Mouse (Mus musculus): ENCODE results near the gene Zfp553. TPM values are rescaled to one million over a fixed set of nuclear protein-coding genes. Genes with fewer than 3 reads are reported as not detected.

The Zfp553 gene
- polyA plus RNA-seq, 1 experiment from 2014 or later: 53.7 TPM

DNA sequence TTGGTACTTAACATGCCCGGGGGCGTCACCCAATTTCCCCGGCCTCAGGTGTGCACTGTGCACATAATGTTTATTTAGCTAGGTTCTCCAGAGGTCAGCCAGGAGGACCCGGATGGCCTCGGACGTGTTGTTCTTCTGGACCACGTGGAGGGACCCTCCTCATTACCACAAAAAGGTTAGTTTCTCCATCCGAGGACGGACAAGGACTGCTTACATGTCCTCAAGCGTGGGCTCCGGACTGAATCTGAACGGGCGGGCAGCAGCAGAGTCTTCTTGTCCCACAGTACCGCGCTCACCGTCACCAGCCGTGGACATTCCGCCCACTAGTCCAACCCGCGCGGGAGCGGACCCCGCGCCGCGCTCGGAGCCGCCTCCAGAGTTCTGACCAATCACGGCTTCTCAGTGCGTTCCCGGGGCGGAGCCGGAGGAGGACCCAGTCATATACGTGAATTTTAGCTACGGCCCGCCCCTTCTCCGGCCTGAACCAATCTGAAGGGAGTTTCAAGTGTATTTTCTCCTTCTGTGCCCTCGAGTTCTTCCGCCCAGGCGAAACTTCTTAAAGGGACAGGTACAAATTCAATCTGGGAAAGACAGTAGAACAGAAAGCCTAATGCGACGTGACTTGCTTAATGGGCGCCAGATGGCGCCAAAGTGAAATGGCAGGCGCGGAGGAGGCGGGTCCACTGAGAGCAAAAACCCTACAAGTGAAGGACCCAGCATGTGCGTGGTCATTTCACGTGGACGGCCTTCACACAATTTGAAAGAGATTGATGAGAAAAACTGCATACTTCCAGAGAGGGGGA, 27.6 kb downstream of the Zfp553 start, which contains the start of gene Dctpp1:
TSS of gene Dctpp1 (minus strand) at position 401 of the 803 bp plus-strand sequence.
- H3K9ac ChIP-seq: peak within 1 kb of the TSS; percentile 79
- H3K4me3 ChIP-seq: peak within 1 kb of the TSS; percentile 71
- H3K4me1 ChIP-seq: peaks cover 22% of the 10 kb centered on the region
- peak within 1 kb of the TSS; percentile 39; the same call in 1 of the 2 replicates for H3K27ac ChIP-seq
- no peaks in the 10 kb centered on the region for H3K9me3 ChIP-seq
- H3K4me2 ChIP-seq: peak within 1 kb of the TSS; percentile 83
- H3K27me3 ChIP-seq: no peaks in the 10 kb centered on the region
- ATAC-seq (ENCODE audit: insufficient number of reproducible peaks, insufficient read depth, low FRiP score, low TSS enrichment, low read depth): peak; percentile 96
- peaks cover 23% of the 10 kb centered on the region for H3K36me3 ChIP-seq
- WGBS: under 1% methylated on average over 50 of the region's 50 CpGs

DNA sequence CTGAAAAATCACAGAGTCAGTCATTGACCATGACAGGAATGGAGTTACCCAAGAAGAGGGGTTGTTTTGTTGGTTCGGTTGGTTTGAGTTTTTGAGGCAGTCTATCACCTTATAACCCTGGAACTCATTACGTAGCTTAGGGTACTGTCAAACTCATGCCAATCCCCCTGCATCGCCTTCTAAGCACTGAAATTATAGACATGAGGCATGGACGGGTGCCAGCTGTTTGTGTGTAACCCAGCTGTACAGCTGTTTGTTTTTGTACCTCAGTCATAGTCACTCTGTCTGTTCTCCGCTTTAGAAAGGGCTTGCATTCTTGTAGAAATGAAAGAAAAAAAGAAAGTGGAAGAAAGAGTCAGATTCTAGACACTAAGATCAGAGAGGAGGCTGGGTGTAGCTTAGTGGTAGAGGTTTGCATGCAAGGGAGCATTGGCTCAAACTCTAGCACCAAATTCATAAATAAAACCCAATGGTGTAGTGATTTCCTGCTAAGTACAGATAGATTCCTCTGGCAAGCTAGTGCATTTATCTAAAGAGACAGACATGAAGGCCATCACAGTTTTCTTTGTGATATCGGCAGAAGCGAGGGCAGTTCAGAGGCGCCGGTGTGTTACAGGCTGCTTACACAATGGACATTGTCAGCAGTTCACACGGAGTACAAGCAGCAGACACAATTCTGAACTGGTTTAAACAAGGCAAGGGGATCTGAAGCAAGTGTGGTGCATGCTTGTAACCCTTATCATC, 29.5 kb downstream of the Zfp553 start:
- H3K9ac ChIP-seq: no peak overlapping the region
- 78% methylated on average over 10 of the region's 10 CpGs for WGBS
- no peak overlapping the region for H3K4me2 ChIP-seq
- H3K36me3 ChIP-seq: peaks cover 7% of the 10 kb centered on the region; the same call in 1 of the 2 replicates
- H3K27ac ChIP-seq: no peak overlapping the region
- no peak for ATAC-seq (ENCODE audit: insufficient number of reproducible peaks, insufficient read depth, low FRiP score, low TSS enrichment, low read depth)
- no peaks in the 10 kb centered on the region for H3K9me3 ChIP-seq
- H3K27me3 ChIP-seq: no peaks in the 10 kb centered on the region
- no peak overlapping the region for H3K4me3 ChIP-seq
- peaks cover 22% of the 10 kb centered on the region for H3K4me1 ChIP-seq

DNA sequence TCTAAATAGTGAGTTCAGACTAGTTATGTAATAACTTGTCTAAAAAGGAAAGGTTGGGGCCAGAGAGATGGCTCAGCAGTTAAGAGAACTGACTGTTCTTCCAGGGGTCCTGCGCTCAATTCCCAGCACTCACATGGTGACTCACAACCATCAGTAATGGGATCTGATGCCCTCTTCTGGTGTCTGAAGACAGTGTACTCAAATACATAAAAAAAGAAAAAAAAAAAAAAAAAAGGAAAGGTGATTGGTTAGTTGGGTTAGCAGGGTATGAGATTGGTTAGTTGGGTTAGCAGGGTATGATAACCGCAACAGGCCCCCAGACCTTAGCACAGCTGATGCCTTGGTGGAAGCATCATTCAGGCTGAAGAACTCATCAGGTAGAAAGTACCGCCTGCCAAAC, 30.7 kb downstream of the Zfp553 start:
- peaks cover 21% of the 10 kb centered on the region for H3K4me1 ChIP-seq
- no peak overlapping the region for H3K9ac ChIP-seq
- no peak overlapping the region for H3K4me3 ChIP-seq
- no peak overlapping the region for H3K27ac ChIP-seq
- WGBS: 94% methylated on average over 3 of the region's 3 CpGs
- peaks cover 2% of the 10 kb centered on the region for H3K36me3 ChIP-seq
- no peak for ATAC-seq (ENCODE audit: insufficient number of reproducible peaks, insufficient read depth, low FRiP score, low TSS enrichment, low read depth)
- H3K9me3 ChIP-seq: peaks cover 2% of the 10 kb centered on the region; the same call in 1 of the 2 replicates
- H3K27me3 ChIP-seq: no peaks in the 10 kb centered on the region
- H3K4me2 ChIP-seq: no peak overlapping the region

DNA sequence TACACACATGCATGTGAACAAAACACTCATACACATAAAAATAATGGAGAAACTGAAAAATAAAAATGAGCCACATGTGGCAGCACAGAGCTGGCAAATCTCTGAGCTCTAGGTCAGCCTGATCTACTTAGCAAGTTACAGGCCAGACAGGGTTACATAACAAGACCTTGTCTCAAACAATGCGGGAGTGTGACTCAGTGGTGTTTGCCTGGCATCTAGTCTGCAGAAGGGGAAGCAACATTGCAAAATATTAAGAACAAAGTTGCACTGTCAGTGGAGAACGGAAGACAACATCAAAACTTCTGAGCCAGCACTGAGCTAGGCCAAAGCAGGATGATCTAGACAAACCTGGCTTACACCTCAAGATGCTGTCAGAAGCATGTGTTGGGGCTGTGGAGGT, 37.4 kb downstream of the Zfp553 start:
- Histone ChIP-seq H3K4me1 (peaks cover 14% of the 10 kb centered on the region), H3K36me3 (peaks cover 40% of the 10 kb centered on the region), H3K27ac (no peak overlapping the region), H3K9me3 (peaks cover 3% of the 10 kb centered on the region; the same call in 1 of the 2 replicates), H3K4me2 (no peak overlapping the region), H3K27me3 (no peaks in the 10 kb centered on the region), H3K4me3 (no peak overlapping the region), H3K9ac (no peak overlapping the region)
- WGBS: 86% methylated on average over 2 of the region's 2 CpGs
- no peak for ATAC-seq (ENCODE audit: insufficient number of reproducible peaks, insufficient read depth, low FRiP score, low TSS enrichment, low read depth)

DNA sequence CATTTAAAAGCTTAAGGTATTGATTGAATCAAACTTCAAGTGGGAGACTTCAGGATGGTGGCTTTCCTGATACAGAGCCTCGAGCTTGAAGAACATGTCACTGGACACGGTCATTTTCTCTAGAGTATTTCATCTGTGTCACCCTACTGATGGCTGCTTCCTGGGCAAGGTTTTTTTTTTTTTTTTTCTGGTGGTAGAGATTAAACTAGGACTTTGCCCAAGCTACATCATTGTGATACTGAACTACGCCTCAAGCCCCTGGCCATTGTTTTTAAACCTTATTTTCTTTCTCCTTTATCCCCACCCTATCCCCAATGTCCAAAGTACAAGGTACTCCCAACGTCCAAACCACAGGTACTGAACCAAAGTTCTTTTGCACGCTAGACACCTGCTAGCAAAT, 37.8 kb downstream of the Zfp553 start:
- Histone ChIP-seq H3K4me1 (peaks cover 14% of the 10 kb centered on the region), H3K36me3 (peaks cover 40% of the 10 kb centered on the region), H3K27me3 (no peaks in the 10 kb centered on the region), H3K9me3 (peaks cover 3% of the 10 kb centered on the region; the same call in 1 of the 2 replicates), H3K27ac (no peak overlapping the region), H3K4me2 (no peak overlapping the region), H3K4me3 (no peak overlapping the region), H3K9ac (no peak overlapping the region)
- WGBS: 94% methylated on average over 5 of the region's 5 CpGs
- no peak for ATAC-seq (ENCODE audit: insufficient number of reproducible peaks, insufficient read depth, low FRiP score, low TSS enrichment, low read depth)

DNA sequence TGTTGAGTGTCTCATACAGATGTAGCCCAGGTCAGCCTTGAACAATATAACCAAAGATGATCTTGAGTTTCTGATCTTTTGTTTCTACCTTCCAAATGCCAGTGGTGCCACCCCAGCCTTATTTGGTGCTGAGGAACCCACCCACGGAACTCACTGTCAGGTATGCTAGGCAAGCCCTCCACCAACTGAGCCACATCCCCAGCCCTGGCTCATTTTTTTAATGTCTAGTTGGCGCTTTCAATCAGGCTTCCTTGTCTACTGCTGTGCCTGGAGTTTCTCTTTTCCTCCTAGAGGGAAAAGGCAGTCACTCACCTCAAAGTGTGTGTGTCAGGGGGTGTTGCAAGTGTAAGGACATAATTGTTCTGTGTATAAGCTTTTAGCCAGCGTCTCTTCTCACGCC, 38.2 kb downstream of the Zfp553 start:
- Histone ChIP-seq H3K27ac (no peak overlapping the region), H3K9ac (no peak overlapping the region), H3K27me3 (no peaks in the 10 kb centered on the region), H3K4me3 (no peak overlapping the region), H3K36me3 (peaks cover 40% of the 10 kb centered on the region), H3K9me3 (peaks cover 3% of the 10 kb centered on the region; the same call in 1 of the 2 replicates), H3K4me2 (no peak overlapping the region), H3K4me1 (peaks cover 14% of the 10 kb centered on the region)
- WGBS: 94% methylated on average over 4 of the region's 4 CpGs
- ATAC-seq (ENCODE audit: insufficient number of reproducible peaks, insufficient read depth, low FRiP score, low TSS enrichment, low read depth): no peak

DNA sequence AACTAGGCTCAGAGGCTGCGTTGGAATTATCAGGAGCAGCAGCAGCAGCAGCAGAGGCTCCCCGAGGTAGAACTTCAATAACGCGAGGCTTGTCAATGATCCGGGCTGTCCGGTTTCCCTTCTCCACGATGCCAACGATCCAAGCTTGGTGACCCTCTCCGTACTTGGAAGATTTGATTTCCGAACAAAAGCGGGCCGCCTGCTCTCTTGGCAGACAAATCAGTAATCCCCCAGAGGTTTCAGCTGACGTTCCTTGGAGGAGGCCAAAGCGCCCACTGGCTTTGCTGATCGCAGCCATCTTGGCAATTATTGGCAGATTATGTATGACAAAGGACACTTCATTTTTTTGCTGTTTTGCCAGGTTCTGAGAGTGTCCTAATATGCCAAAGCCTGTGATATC, 39.7 kb downstream of the Zfp553 start:
- H3K4me1 ChIP-seq: peaks cover 14% of the 10 kb centered on the region
- 0 out of 2 replicates have a peak overlapping the region, but pooled peaks have one; percentile 6 for H3K9ac ChIP-seq
- H3K27ac ChIP-seq: no peak overlapping the region
- H3K4me3 ChIP-seq: peak overlapping the region; percentile 91
- 96% methylated on average over 15 of the region's 15 CpGs for WGBS
- H3K27me3 ChIP-seq: no peaks in the 10 kb centered on the region
- peaks cover 3% of the 10 kb centered on the region; the same call in 1 of the 2 replicates for H3K9me3 ChIP-seq
- peaks cover 40% of the 10 kb centered on the region for H3K36me3 ChIP-seq
- peak overlapping the region; percentile 75 for H3K4me2 ChIP-seq
- ATAC-seq (ENCODE audit: insufficient number of reproducible peaks, insufficient read depth, low FRiP score, low TSS enrichment, low read depth): no peak

DNA sequence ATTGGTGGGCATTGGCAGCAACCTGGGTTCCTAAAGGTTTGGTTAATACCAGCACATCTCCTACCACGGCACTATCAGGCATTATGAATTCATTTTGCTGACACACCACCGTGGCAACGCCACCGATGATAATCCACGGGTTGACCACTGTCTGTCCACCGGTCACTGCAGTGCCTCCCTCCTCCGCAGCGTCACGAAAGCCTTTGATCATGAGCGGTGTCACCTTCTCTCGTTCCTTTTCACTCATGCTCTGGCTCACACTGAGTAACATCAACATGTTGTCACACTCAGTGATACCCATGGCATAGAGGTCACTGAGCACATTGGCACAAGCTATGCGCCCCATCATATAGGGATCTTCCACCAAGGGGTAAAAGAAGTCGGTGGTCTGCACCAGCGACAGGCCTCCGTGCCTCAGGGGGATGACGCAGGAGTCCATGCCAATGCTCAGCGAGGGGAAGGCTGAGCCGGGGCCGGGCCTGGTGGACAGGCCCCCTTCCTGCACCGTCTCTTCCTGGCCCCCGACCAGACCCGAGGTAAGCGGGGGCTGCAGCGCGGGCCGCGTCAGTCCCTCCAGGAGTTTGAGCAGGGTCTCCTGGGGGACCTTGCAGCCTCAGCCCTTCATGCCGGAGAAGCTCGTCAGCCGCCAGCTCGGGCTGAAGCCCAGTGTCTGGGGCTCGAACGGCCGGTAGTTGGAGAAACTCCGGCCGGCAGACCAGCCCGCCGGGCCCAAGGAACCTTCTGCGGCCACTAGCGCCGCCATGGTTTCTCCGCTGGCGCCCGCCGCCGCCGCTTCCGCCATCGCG, 40.5 kb downstream of the Zfp553 start:
- H3K4me3 ChIP-seq: peak overlapping the region; percentile 91
- no peaks in the 10 kb centered on the region for H3K27me3 ChIP-seq
- H3K36me3 ChIP-seq: peaks cover 40% of the 10 kb centered on the region
- peak; percentile 56 for ATAC-seq (ENCODE audit: insufficient number of reproducible peaks, insufficient read depth, low FRiP score, low TSS enrichment, low read depth)
- H3K4me1 ChIP-seq: peaks cover 14% of the 10 kb centered on the region
- H3K9me3 ChIP-seq: peaks cover 3% of the 10 kb centered on the region; the same call in 1 of the 2 replicates
- H3K27ac ChIP-seq: peak overlapping the region; percentile 81
- H3K9ac ChIP-seq: peak overlapping the region; percentile 97
- H3K4me2 ChIP-seq: peak overlapping the region; percentile 75
- 17% methylated on average over 50 of the region's 50 CpGs for WGBS

DNA sequence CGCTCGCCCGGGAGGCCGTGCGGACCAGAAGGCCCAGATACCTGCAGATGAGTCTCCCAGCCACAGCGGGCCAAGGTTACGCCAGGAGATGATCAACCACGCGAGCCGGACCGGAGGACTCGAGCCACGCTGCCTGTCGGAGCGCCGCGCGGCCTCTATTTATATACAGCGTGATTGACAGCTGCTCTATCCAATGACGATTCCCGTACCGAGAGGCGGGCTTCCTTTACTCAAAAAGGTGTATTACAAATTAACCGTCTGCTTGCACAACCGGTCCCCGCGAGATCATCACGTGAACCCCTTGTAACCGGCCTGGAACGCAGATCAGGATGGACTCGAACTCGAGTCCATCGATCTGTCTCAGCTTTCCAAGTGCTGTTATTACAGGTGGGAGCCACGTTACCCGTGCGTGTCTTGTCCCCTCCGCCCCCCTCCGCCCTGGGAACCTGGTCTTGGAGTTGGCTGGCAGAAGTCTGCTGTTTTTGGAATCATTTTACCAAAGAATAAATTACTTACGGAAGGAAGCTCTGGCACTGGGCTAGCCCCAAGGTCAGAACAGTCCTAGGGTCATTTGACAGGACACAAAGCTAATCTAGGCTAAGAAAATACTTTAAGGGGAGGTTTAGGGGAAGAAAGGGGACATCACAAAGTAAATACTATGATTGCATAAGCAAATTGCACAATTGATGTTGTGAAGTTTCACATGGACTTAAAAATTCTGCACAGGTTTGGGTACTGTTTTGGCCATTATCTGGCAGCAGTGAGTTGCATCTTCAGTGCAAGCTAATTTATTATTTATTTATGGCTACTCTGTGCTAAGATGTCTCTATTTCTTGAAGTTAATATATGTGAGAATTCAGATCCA, 41.3 kb downstream of the Zfp553 start, which contains the start of gene Sephs2:
TSS of gene Sephs2 (minus strand) at position 131 of the 865 bp plus-strand sequence.
- Histone ChIP-seq H3K27ac (peak within 1 kb of the TSS; percentile 81), H3K4me2 (peak within 1 kb of the TSS; percentile 75), H3K4me1 (peaks cover 14% of the 10 kb centered on the region), H3K9me3 (no peaks in the 10 kb centered on the region), H3K27me3 (no peaks in the 10 kb centered on the region), H3K36me3 (peaks cover 32% of the 10 kb centered on the region), H3K9ac (peak within 1 kb of the TSS; percentile 97), H3K4me3 (peak within 1 kb of the TSS; percentile 91)
- WGBS: 2% methylated on average over 39 of the region's 39 CpGs
- ATAC-seq (ENCODE audit: insufficient number of reproducible peaks, insufficient read depth, low FRiP score, low TSS enrichment, low read depth): peak; percentile 73; the same call in 1 of the 2 replicates

DNA sequence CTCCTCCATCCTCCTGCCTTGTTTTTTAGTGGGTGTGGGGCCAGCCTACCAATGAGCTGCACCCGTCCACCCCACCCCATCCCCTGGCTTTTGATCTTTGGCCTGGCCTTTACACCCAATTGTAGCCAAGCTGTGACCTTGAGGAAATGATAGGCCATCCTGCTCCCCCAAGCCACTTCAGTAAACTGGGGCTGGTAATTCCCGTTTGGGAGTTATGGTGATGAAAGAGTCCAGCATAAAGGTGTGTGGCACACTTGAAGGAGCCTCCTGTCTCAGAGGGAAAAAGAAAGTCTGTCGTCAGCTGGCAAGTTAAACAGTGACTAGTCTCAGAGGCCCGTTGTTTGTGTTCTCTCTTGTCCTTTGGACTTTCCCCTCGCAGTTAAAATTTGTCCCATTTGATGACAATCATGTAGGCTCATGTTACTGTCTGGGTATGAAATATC, 43.7 kb downstream of the Zfp553 start:
- Histone ChIP-seq H3K27me3 (no peaks in the 10 kb centered on the region), H3K4me2 (no peak overlapping the region), H3K9me3 (no peaks in the 10 kb centered on the region), H3K4me3 (no peak overlapping the region), H3K4me1 (peaks cover 14% of the 10 kb centered on the region), H3K36me3 (peaks cover 9% of the 10 kb centered on the region), H3K9ac (no peak overlapping the region), H3K27ac (no peak overlapping the region)
- ATAC-seq (ENCODE audit: insufficient number of reproducible peaks, insufficient read depth, low FRiP score, low TSS enrichment, low read depth): no peak
- WGBS: 59% methylated on average over 5 of the region's 5 CpGs

All from embryonic facial prominence, embryonic 13.5 days (tissue).